Mouse (Mus musculus): Measurements from ENCODE around the gene Prr5.

- TF ChIP-seq CTCF (IDR thresholded peaks at IDR 0.05; ENCODE audit: low read depth, low read length), result no peak
- no peak for TF ChIP-seq GATA1 (IDR thresholded peaks at IDR 0.05; ENCODE audit: borderline replicate concordance, low read length)
- TF ChIP-seq TAL1 (conservative IDR thresholded peaks at IDR 0.05; ENCODE audit: low read depth, low read length), result no peak
Measured at GRCm38 (mm10) chr15:84634361-84634760, 35.1 kb upstream of the Prr5 start.
